Mouse (Mus musculus) intestine, postnatal 0 days (tissue): ENCODE data around the gene Otx1. TPM values are rescaled to one million over a fixed set of nuclear protein-coding genes. Genes with fewer than 3 reads are reported as not detected.
A peak's percentile ranks its signal among the peaks of the same experiment; 100 is the strongest.

Source experiments
- ATAC-seq: fragments of 200-750 bp; cut with Nextera tagmentation; 2 replicates; pipeline ENCODE4 v1.8.0; 2017; ENCODE audit warnings: mild to moderate bottlenecking, moderate TSS enrichment, moderate library complexity
- H3K27ac ChIP-seq: fragments of 300-500 bp; sonication (generic); 2 replicates; pipeline ENCODE4 v1.5.1; 2014; ENCODE audit warnings: mild to moderate bottlenecking, low read depth, low read length, moderate library complexity
- H3K27me3 ChIP-seq: fragments of 300-500 bp; sonication (generic); replicated peaks from 2 replicates; pipeline ENCODE4 v1.6.1; 2014; ENCODE audit warnings: low read length, mixed read lengths; ENCODE audit not compliant: control insufficient read depth, insufficient read depth
- H3K36me3 ChIP-seq: fragments of 300-500 bp; sonication (generic); 2 replicates; pipeline ENCODE4 v1.6.1; 2014; ENCODE audit warnings: mild to moderate bottlenecking, moderate library complexity; ENCODE audit not compliant: control insufficient read depth, insufficient read depth
- H3K4me1 ChIP-seq: fragments of 300-500 bp; sonication (generic); replicated peaks from 2 replicates; pipeline ENCODE4 v1.6.1; 2014; ENCODE audit warnings: antibody characterized with exemption, low read length, mixed read lengths; ENCODE audit not compliant: control insufficient read depth, insufficient read depth
- H3K4me2 ChIP-seq: fragments of 300-500 bp; sonication (generic); replicated peaks from 2 replicates; pipeline ENCODE4 v1.6.1; 2014; ENCODE audit warnings: low read depth, mild to moderate bottlenecking, moderate library complexity
- H3K4me3 ChIP-seq: fragments of 300-500 bp; sonication (generic); 2 replicates; pipeline ENCODE4 v1.5.1; 2014; ENCODE audit warnings: low read depth, low read length
- H3K9ac ChIP-seq: fragments of 300-500 bp; sonication (generic); 2 replicates; pipeline ENCODE4 v1.6.1; 2014; ENCODE audit warnings: mild to moderate bottlenecking, low read depth, low read length
- H3K9me3 ChIP-seq: fragments of 300-500 bp; sonication (generic); 2 replicates; pipeline ENCODE4 v1.6.1; 2016; ENCODE audit warnings: mixed run types; ENCODE audit not compliant: control insufficient read depth
- CTCF ChIP-seq: sonication (generic); IDR thresholded peaks from 2 replicates; pipeline ENCODE4 v1.5.1; 2016; ENCODE audit warnings: low read depth, mild to moderate bottlenecking, control low read depth, antibody characterized with exemption, moderate library complexity
- WGBS: fragments of 180-500 bp; shearing (Covaris S2); extraction: QIAGEN DNeasy Blood & Tissue Kit; methylation state at CpG from one replicate; pipeline ENCODE4 v1.1.7; 2014; 5-methylcytosine and 5-hydroxymethylcytosine counted together
- polyA plus RNA-seq: library from polyadenylated mRNA; unstranded; fragments of >200 nt; fragmentation: Nextera tagmentation; extraction: Ambion mirVana; gene quantifications from 2 replicates; pipeline ENCODE4 v1.2.1, GENCODE M21; 2015

Otx1 gene
- polyA plus RNA-seq, 1 experiment from 2014 or later, result not detected

GRCm38 (mm10) chr11:21996661-21997560, 5.8 kb downstream of the Otx1 start:
- no peaks in the 10 kb centered on the region; the same call in 1 of the 2 replicates for H3K4me1 ChIP-seq
- ATAC-seq, result no peak
- no peak for TF ChIP-seq CTCF
- H3K4me2 ChIP-seq, result peak overlapping the region; percentile 40; the same call in 1 of the 2 replicates
- peak overlapping the region; percentile 20 for H3K4me3 ChIP-seq
- no peak overlapping the region for H3K27ac ChIP-seq
- 1% methylated on average over 63 of the region's 63 CpGs for WGBS
- no peaks in the 10 kb centered on the region for H3K9me3 ChIP-seq
- H3K36me3 ChIP-seq, result no peaks in the 10 kb centered on the region
- no peak overlapping the region for H3K9ac ChIP-seq
- peaks cover 99% of the 10 kb centered on the region for H3K27me3 ChIP-seq

GRCm38 (mm10) chr11:21996325-21996647, 6.4 kb downstream of the Otx1 start:
- ATAC-seq, result no peak
- peaks cover 99% of the 10 kb centered on the region for H3K27me3 ChIP-seq

GRCm38 (mm10) chr11:21995534-21996324, 7.0 kb downstream of the Otx1 start:
- Histone ChIP-seq H3K9ac (no peak overlapping the region), H3K36me3 (no peaks in the 10 kb centered on the region), H3K27ac (no peak overlapping the region), H3K9me3 (no peaks in the 10 kb centered on the region), H3K4me3 (no peak overlapping the region), H3K4me1 (no peaks in the 10 kb centered on the region; the same call in 1 of the 2 replicates), H3K4me2 (no peak overlapping the region), H3K27me3 (peaks cover 99% of the 10 kb centered on the region)
- WGBS, result 3% methylated on average over 27 of the region's 27 CpGs
- no peak for TF ChIP-seq CTCF
- no peak for ATAC-seq

More at GRCm38 (mm10) chr11:21996325-21996647, 6.4 kb downstream of the Otx1 start:
- Histone ChIP-seq H3K4me1 (no peaks in the 10 kb centered on the region; the same call in 1 of the 2 replicates), H3K36me3 (no peaks in the 10 kb centered on the region), H3K4me3 (peak overlapping the region; percentile 20), H3K4me2 (no peak overlapping the region), H3K9me3 (no peaks in the 10 kb centered on the region), H3K27ac (no peak overlapping the region), H3K9ac (no peak overlapping the region)
- no peak for TF ChIP-seq CTCF
- 1% methylated on average over 13 of the region's 13 CpGs for WGBS

GRCm38 (mm10) chr11:21994377-21995370, 8.0 kb downstream of the Otx1 start:
- WGBS, result 2% methylated on average over 34 of the region's 34 CpGs

GRCm38 (mm10) chr11:21993597-21994376, 8.9 kb downstream of the Otx1 start:
- no peaks in the 10 kb centered on the region for H3K9me3 ChIP-seq
- TF ChIP-seq CTCF, result no peak
- H3K27ac ChIP-seq, result no peak overlapping the region
- no peaks in the 10 kb centered on the region; the same call in 1 of the 2 replicates for H3K4me1 ChIP-seq
- H3K4me3 ChIP-seq, result peak overlapping the region; percentile 21
- ATAC-seq, result no peak
- H3K36me3 ChIP-seq, result no peaks in the 10 kb centered on the region
- 2% methylated on average over 47 of the region's 47 CpGs for WGBS
- peaks cover 94% of the 10 kb centered on the region for H3K27me3 ChIP-seq
- H3K9ac ChIP-seq, result no peak overlapping the region
- H3K4me2 ChIP-seq, result no peak overlapping the region

More at GRCm38 (mm10) chr11:21994377-21995370, 8.0 kb downstream of the Otx1 start:
- Histone ChIP-seq H3K4me2 (no peak overlapping the region), H3K4me1 (no peaks in the 10 kb centered on the region; the same call in 1 of the 2 replicates), H3K36me3 (no peaks in the 10 kb centered on the region), H3K9ac (no peak overlapping the region), H3K4me3 (no peak overlapping the region), H3K27ac (no peak overlapping the region), H3K9me3 (no peaks in the 10 kb centered on the region), H3K27me3 (peaks cover 94% of the 10 kb centered on the region)
- no peak for ATAC-seq
- TF ChIP-seq CTCF, result no peak
